Mouse (Mus musculus) neutrophil, adult 83 days (primary cell): ENCODE results near the gene Idh2. TPM values are rescaled to one million over a fixed set of nuclear protein-coding genes. Genes with fewer than 3 reads are reported as not detected.

Experiments
- total RNA-seq, 2 experiments: library from RNA; stranded (reverse); gene quantifications; one replicate each; pipeline ENCODE4 v1.2.4; 2023

Gene Idh2
- 10 to 100 TPM; 41.2 to 46.8 TPM for total RNA-seq

DNA sequence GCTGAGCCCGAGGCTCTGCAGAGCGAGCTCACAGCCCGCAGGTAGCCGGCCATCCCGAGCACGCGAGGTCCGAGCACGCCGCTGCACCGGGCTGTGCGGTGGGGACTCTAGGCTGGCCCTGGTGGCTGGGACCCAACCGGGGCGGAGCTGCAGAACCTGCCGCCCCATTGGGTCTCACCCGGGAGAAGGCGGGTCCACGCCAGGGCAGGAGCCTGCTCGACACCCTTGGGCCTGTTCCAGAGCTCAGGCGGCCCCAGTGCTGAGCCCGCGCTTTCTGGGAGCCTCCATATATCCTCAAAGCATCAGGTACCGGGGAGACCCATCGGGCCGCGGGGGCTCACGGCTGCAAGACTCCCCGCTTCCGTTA, at the start of gene Idh2:
TSS of gene Idh2 (minus strand) at position 169 of the 367 bp plus-strand sequence.

Other genes with a start within 250 kb of the Idh2 start
- gene Ap3s2, start 194.7 kb downstream of the Idh2 start, total RNA-seq, result 10 to 100 TPM in 1 of 2 experiments, 1 to 10 TPM in 1; 7.5 to 10.7 TPM
- under 1 TPM; 0.72 to 0.75 TPM for gene Arpin, start 180.0 kb downstream of the Idh2 start, total RNA-seq
- gene Zfp710, start 90.6 kb downstream of the Idh2 start, total RNA-seq, result 100 to 1,000 TPM; 123 to 131 TPM
- gene Sema4b, start 71.4 kb upstream of the Idh2 start, total RNA-seq, result 10 to 100 TPM; 23.2 to 28.9 TPM
- 10 to 100 TPM; 78.9 to 85.8 TPM for gene Cib1, start 117.4 kb upstream of the Idh2 start, total RNA-seq
- gene Gdpgp1, start 117.5 kb upstream of the Idh2 start, total RNA-seq, result 1 to 10 TPM; 2.4 to 3.3 TPM
- 1 to 10 TPM in 1 of 2 experiments, under 1 TPM in 1; 0.31 to 1.0 TPM for gene Ttll13, start 131.0 kb upstream of the Idh2 start, total RNA-seq
- gene Ngrn, start 145.8 kb upstream of the Idh2 start, total RNA-seq, result 10 to 100 TPM; 14.8 to 15.2 TPM
- 10 to 100 TPM; 12.6 to 14.4 TPM for gene Vps33b, start 154.3 kb upstream of the Idh2 start, total RNA-seq
- gene Prc1, start 179.1 kb upstream of the Idh2 start, total RNA-seq, result 100 to 1,000 TPM in 1 of 2 experiments, 10 to 100 TPM in 1; 99.2 to 104 TPM
- gene Rccd1, start 209.1 kb upstream of the Idh2 start, total RNA-seq, result 1 to 10 TPM; 4.9 to 5.9 TPM
- 10 to 100 TPM; 43.0 to 53.3 TPM for gene Unc45a, start 225.6 kb upstream of the Idh2 start, total RNA-seq
- gene Hddc3, start 227.7 kb upstream of the Idh2 start, total RNA-seq, result 10 to 100 TPM in 1 of 2 experiments, 1 to 10 TPM in 1; 6.1 to 13.9 TPM